Mouse (Mus musculus) limb, embryonic 14.5 days (tissue): Measurements from ENCODE around the gene Cntrl. TPM values are rescaled to one million over a fixed set of nuclear protein-coding genes. Genes with fewer than 3 reads are reported as not detected.
A peak's percentile ranks its signal among the peaks of the same experiment; 100 is the strongest.

Experiments
- ATAC-seq: fragments of 200-750 bp; cut with Nextera tagmentation; 2 replicates; pipeline ENCODE4 v1.8.0; 2017; ENCODE audit warnings: low read depth, moderate number of reproducible peaks, moderate TSS enrichment; ENCODE audit not compliant: low FRiP score
- DNase-seq: peaks from one replicate; pipeline ENCODE4 v3.0.0-alpha.2; 2015; ENCODE audit warnings: low spot score
- H3K27ac ChIP-seq: fragments of 300-500 bp; sonication (generic); replicated peaks from 2 replicates; pipeline ENCODE4 v1.5.1; 2014; ENCODE audit warnings: low read depth, mild to moderate bottlenecking, low read length, moderate library complexity, mixed read lengths
- H3K27me3 ChIP-seq: fragments of 300-500 bp; sonication (generic); 2 replicates; pipeline ENCODE4 v1.6.1; 2014; ENCODE audit warnings: low read length, mixed read lengths; ENCODE audit not compliant: control insufficient read depth, insufficient read depth
- H3K36me3 ChIP-seq: fragments of 300-500 bp; sonication (generic); 2 replicates; pipeline ENCODE4 v1.6.1; 2014; ENCODE audit warnings: mild to moderate bottlenecking, low read length, moderate library complexity, mixed read lengths; ENCODE audit not compliant: control insufficient read depth, insufficient read depth
- H3K4me1 ChIP-seq: fragments of 300-500 bp; sonication (generic); 2 replicates; pipeline ENCODE4 v1.6.1; 2014; ENCODE audit warnings: antibody characterized with exemption, low read length, mixed read lengths; ENCODE audit not compliant: control insufficient read depth, insufficient read depth
- H3K4me2 ChIP-seq: fragments of 300-500 bp; sonication (generic); replicated peaks from 2 replicates; pipeline ENCODE4 v1.6.1; 2014; ENCODE audit warnings: low read depth, mild to moderate bottlenecking, low read length, moderate library complexity; ENCODE audit not compliant: severe bottlenecking
- H3K4me3 ChIP-seq: fragments of 300-500 bp; sonication (generic); replicated peaks from 2 replicates; pipeline ENCODE4 v1.5.1; 2014; ENCODE audit warnings: low read length
- H3K9ac ChIP-seq: fragments of 300-500 bp; sonication (generic); 2 replicates; pipeline ENCODE4 v1.6.1; 2014; ENCODE audit warnings: mild to moderate bottlenecking, low read depth, low read length, moderate library complexity; ENCODE audit not compliant: severe bottlenecking
- H3K9me3 ChIP-seq: fragments of 300-500 bp; sonication (generic); 2 replicates; pipeline ENCODE4 v1.6.1; 2016; ENCODE audit warnings: low read length; ENCODE audit not compliant: control insufficient read depth
- POLR2A ChIP-seq: fragments of 200-500 bp; IDR thresholded peaks from 2 replicates; pipeline ENCODE4 v1.8.0; 2012; ENCODE audit warnings: inconsistent platforms, mild to moderate bottlenecking, moderate library complexity, borderline replicate concordance; ENCODE audit not compliant: insufficient read depth, insufficient read length; ENCODE audit errors: extremely low read depth
- WGBS: fragments of 180-500 bp; shearing (Covaris S2); extraction: QIAGEN DNeasy Blood & Tissue Kit; methylation state at CpG from one replicate; pipeline ENCODE4 v1.1.7; 2014; 5-methylcytosine and 5-hydroxymethylcytosine counted together
- polyA plus RNA-seq, 2 experiments: library from polyadenylated mRNA; depleted of rRNA in 1 of 2; stranded (reverse) in 1 of 2; unstranded in 1 of 2; fragments of >200 nt; fragmentation: Nextera tagmentation in 1 of 2; extraction: Ambion mirVana in 1 of 2; gene quantifications; 2 replicates each; pipeline versions ENCODE4 v1.2.1 to v1.2.3; 2012 to 2014

Cntrl gene
- polyA plus RNA-seq, 2 experiments = 18.8 to 39.3 TPM

DNA sequence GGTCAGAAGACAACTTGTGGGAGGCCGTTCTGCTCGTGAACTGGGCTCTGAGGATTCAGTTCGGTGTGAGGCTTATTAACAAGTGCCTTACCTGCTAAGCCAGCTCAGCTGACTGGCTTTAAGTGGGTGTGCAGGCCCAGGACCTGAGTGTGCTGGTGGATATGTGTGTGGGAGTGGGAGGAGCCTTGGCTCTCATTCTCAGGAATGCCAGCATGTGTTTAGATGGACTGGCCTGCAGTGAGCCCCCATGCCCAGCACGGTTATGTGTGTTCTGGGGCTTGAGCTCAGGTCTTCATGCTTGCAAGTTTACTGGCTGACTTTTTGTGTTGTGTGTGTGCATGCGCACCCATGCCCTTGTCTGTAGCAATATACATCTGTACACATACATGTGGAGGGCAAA lies 64.4 kb downstream of the Cntrl start:
- H3K4me1 ChIP-seq = no peaks in the 10 kb centered on the region
- no peak overlapping the region for H3K9ac ChIP-seq
- no peak for TF ChIP-seq POLR2A
- H3K27me3 ChIP-seq = no peaks in the 10 kb centered on the region
- no peak overlapping the region for H3K27ac ChIP-seq
- ATAC-seq (no peak), DNase-seq (no peak)
- peaks cover 91% of the 10 kb centered on the region for H3K36me3 ChIP-seq
- H3K4me3 ChIP-seq = no peak overlapping the region
- no peak overlapping the region for H3K4me2 ChIP-seq
- 88% methylated on average over 5 of the region's 5 CpGs for WGBS
- no peaks in the 10 kb centered on the region for H3K9me3 ChIP-seq

GRCm38 (mm10) chr2:35174100-35174499 lies 64.8 kb downstream of the Cntrl start:
- no peak overlapping the region for H3K4me3 ChIP-seq
- H3K9ac ChIP-seq = no peak overlapping the region
- no peaks in the 10 kb centered on the region for H3K4me1 ChIP-seq
- no peak overlapping the region for H3K4me2 ChIP-seq
- no peak for ATAC-seq
- H3K9me3 ChIP-seq = no peaks in the 10 kb centered on the region
- no peak overlapping the region for H3K27ac ChIP-seq
- DNase-seq = no peak
- TF ChIP-seq POLR2A = no peak
- WGBS = 21% methylated on average over 5 of the region's 5 CpGs
- H3K36me3 ChIP-seq = peaks cover 92% of the 10 kb centered on the region
- no peaks in the 10 kb centered on the region for H3K27me3 ChIP-seq

DNA sequence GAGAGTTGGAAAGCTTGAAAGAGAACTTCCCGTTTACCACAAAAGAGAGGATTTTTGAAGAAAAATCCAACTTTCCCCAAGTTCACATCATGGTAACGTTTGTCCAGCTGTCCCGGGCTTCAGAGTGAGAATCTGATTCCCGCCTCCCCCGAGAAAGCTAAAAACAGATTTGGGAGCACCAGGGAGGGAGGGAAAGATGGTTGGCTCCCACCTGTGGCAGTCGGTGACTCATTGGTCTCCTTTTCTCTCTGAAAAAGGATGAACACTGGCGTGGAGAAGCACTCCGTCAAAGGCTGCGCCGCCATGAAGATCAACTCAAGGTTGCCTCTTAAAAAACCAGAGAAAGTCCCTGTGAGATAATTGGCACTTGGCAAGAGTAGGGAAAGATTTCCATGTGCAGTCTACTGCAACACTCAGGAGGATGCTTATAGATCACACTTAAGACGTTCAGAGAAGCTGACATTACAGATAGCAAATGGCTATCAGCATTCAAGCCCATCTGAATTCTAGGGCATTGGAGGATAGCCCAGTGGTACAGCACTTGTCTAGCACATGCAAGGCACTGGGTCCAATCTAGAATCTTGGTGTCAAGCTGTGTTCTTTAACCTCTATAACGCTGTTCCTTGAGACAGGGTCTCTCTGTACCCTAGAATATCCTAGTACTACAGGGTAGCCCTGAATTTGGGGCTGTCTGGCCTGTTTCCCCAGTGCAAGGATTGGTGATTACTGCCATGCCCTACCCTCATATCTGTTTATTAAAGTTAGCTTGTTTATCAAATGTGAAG lies 66.2 kb downstream of the Cntrl start:
- Histone ChIP-seq H3K9ac (no peak overlapping the region), H3K27ac (no peak overlapping the region), H3K36me3 (peaks cover 91% of the 10 kb centered on the region), H3K9me3 (no peaks in the 10 kb centered on the region), H3K4me3 (no peak overlapping the region), H3K4me1 (no peaks in the 10 kb centered on the region), H3K27me3 (no peaks in the 10 kb centered on the region), H3K4me2 (no peak overlapping the region)
- no peak for ATAC-seq
- no peak for TF ChIP-seq POLR2A
- 91% methylated on average over 12 of the region's 12 CpGs for WGBS
- no peak for DNase-seq

DNA sequence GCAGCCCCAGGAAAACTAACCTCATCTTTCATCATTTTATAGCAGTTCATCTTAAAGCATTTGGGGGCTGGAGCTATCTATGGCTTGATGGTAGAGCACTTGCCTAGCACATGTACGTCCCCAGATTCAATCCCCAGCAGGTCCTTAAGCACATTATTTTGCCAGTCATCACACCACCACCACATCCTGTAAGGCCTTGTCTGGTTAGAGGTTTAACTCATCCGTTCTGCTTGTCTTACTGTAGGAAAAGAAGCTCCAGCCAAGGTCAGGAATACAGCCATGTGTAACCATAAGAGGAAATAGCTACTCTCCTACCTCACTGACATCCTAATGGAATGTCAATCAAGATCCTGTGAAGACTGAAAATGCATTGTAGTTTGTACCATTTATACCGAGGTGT lies 68.9 kb downstream of the Cntrl start:
- H3K4me3 ChIP-seq = no peak overlapping the region
- TF ChIP-seq POLR2A = no peak
- H3K27me3 ChIP-seq = no peaks in the 10 kb centered on the region
- peaks cover 88% of the 10 kb centered on the region for H3K36me3 ChIP-seq
- H3K4me2 ChIP-seq = no peak overlapping the region
- DNase-seq (no peak), ATAC-seq (no peak)
- no peak overlapping the region for H3K27ac ChIP-seq
- H3K9ac ChIP-seq = no peak overlapping the region
- no peaks in the 10 kb centered on the region for H3K4me1 ChIP-seq
- WGBS = 80% methylated on average over 3 of the region's 3 CpGs
- H3K9me3 ChIP-seq = no peaks in the 10 kb centered on the region

- WGBS = 88% methylated on average over 6 of the region's 6 CpGs
- Histone ChIP-seq H3K4me1 (no peaks in the 10 kb centered on the region), H3K4me3 (no peak overlapping the region), H3K4me2 (no peak overlapping the region), H3K9ac (no peak overlapping the region), H3K9me3 (no peaks in the 10 kb centered on the region), H3K27me3 (no peaks in the 10 kb centered on the region), H3K27ac (no peak overlapping the region), H3K36me3 (peaks cover 82% of the 10 kb centered on the region)
- ATAC-seq = peak; percentile 74
- TF ChIP-seq POLR2A = no peak
- no peak for DNase-seq
These were observed 73.9 kb downstream of the Cntrl start for GRCm38 (mm10) chr2:35183115-35183673.
